Mouse (Mus musculus) ES-Bruce4 (cell line): ENCODE measurements around the gene Tmem246. TPM values are rescaled to one million over a fixed set of nuclear protein-coding genes. Genes with fewer than 3 reads are reported as not detected.

Experiments used
- H3K27ac ChIP-seq: 2 replicates; pipeline ENCODE4 v1.5.1; 2012; ENCODE audit warnings: low read length, inconsistent platforms; ENCODE audit not compliant: insufficient read depth
- H3K27me3 ChIP-seq: 2 replicates; pipeline ENCODE4 v1.6.1; 2012; ENCODE audit warnings: mild to moderate bottlenecking, low read length, inconsistent platforms; ENCODE audit not compliant: control insufficient read depth, poor library complexity, insufficient read depth, severe bottlenecking
- H3K36me3 ChIP-seq: 2 replicates; pipeline ENCODE4 v1.6.1; 2012; ENCODE audit warnings: inconsistent platforms, mild to moderate bottlenecking, low read length, moderate library complexity; ENCODE audit not compliant: control insufficient read depth, poor library complexity, insufficient read depth, severe bottlenecking
- H3K4me1 ChIP-seq: one replicate; pipeline ENCODE4 v1.8.1; 2011; ENCODE audit warnings: low read length; ENCODE audit not compliant: control insufficient read depth, insufficient read depth
- H3K4me3 ChIP-seq: 2 replicates; pipeline ENCODE4 v1.5.1; 2011; ENCODE audit warnings: low read depth, mild to moderate bottlenecking, low read length
- H3K9ac ChIP-seq: 2 replicates; pipeline ENCODE4 v1.6.1; 2012; ENCODE audit warnings: low read depth, mild to moderate bottlenecking, inconsistent platforms; ENCODE audit not compliant: poor library complexity, severe bottlenecking
- H3K9me3 ChIP-seq: replicated peaks from 2 replicates; pipeline ENCODE4 v1.6.1; 2012; ENCODE audit warnings: mild to moderate bottlenecking, low read length, inconsistent platforms; ENCODE audit not compliant: control insufficient read depth, poor library complexity, insufficient read depth, severe bottlenecking
- CTCF ChIP-seq: IDR thresholded peaks from one replicate; pipeline ENCODE4 v1.8.1; 2011; ENCODE audit warnings: low read depth, low read length
- EP300 ChIP-seq: IDR thresholded peaks from 2 replicates; pipeline ENCODE4 v1.6.1; 2011; ENCODE audit warnings: low read depth, low read length; ENCODE audit not compliant: insufficient read depth
- POLR2A ChIP-seq: IDR thresholded peaks from one replicate; pipeline ENCODE4 v1.8.1; 2011; ENCODE audit warnings: low read length; ENCODE audit not compliant: insufficient read depth
- polyA plus RNA-seq: library from polyadenylated mRNA; stranded (reverse); fragments of >200 nt; gene quantifications from 2 replicates; pipeline ENCODE4 v1.2.4, GENCODE M21; 2011; ENCODE audit warnings: low read depth; ENCODE audit not compliant: missing spikeins, insufficient read depth, insufficient read length

Tmem246 gene
- polyA plus RNA-seq, 1 experiment = 5.9 TPM

GRCm38 (mm10) chr4:49604616-49605015 lies 6.9 kb upstream of the Tmem246 start:
- no peak overlapping the region for H3K4me3 ChIP-seq
- H3K9ac ChIP-seq = no peak overlapping the region
- no peak for TF ChIP-seq POLR2A
- no peak for TF ChIP-seq CTCF
- no peak for TF ChIP-seq EP300
- H3K27me3 ChIP-seq = no peaks in the 10 kb centered on the region; the same call in 1 of the 2 replicates
- no peak overlapping the region for H3K27ac ChIP-seq
- no peaks in the 10 kb centered on the region for H3K36me3 ChIP-seq
- no peaks in the 10 kb centered on the region for H3K9me3 ChIP-seq
- no peaks in the 10 kb centered on the region for H3K4me1 ChIP-seq

- no peak for TF ChIP-seq CTCF
- no peak for TF ChIP-seq EP300
- TF ChIP-seq POLR2A = no peak
Measured at GRCm38 (mm10) chr4:49604016-49604546, 6.4 kb upstream of the Tmem246 start.

GRCm38 (mm10) chr4:49603161-49603560 lies 5.5 kb upstream of the Tmem246 start:
- Histone ChIP-seq H3K9me3 (no peaks in the 10 kb centered on the region), H3K4me1 (no peaks in the 10 kb centered on the region), H3K9ac (no peak overlapping the region), H3K27ac (no peak overlapping the region), H3K27me3 (no peaks in the 10 kb centered on the region; the same call in 1 of the 2 replicates), H3K36me3 (no peaks in the 10 kb centered on the region), H3K4me3 (no peak overlapping the region)
- TF ChIP-seq EP300 (no peak), POLR2A (no peak), CTCF (no peak)

More at GRCm38 (mm10) chr4:49604016-49604546, 6.4 kb upstream of the Tmem246 start:
- Histone ChIP-seq H3K9ac (no peak overlapping the region), H3K4me1 (no peaks in the 10 kb centered on the region), H3K36me3 (no peaks in the 10 kb centered on the region), H3K4me3 (no peak overlapping the region), H3K27ac (no peak overlapping the region), H3K9me3 (no peaks in the 10 kb centered on the region), H3K27me3 (no peaks in the 10 kb centered on the region; the same call in 1 of the 2 replicates)

- no peaks in the 10 kb centered on the region for H3K36me3 ChIP-seq
- no peak for TF ChIP-seq POLR2A
- no peak for TF ChIP-seq EP300
- TF ChIP-seq CTCF = no peak
- peaks cover 2% of the 10 kb centered on the region for H3K27me3 ChIP-seq
- peak overlapping the region; percentile 90 for H3K4me3 ChIP-seq
- no peaks in the 10 kb centered on the region for H3K4me1 ChIP-seq
- H3K9me3 ChIP-seq = no peaks in the 10 kb centered on the region
- H3K9ac ChIP-seq = peak overlapping the region; percentile 45
- no peak overlapping the region for H3K27ac ChIP-seq
Measured at GRCm38 (mm10) chr4:49596846-49597182, 862 bp downstream of the Tmem246 start.

GRCm38 (mm10) chr4:49590152-49590551 lies 7.5 kb downstream of the Tmem246 start:
- no peak overlapping the region for H3K27ac ChIP-seq
- TF ChIP-seq CTCF (no peak), POLR2A (no peak), EP300 (no peak)
- H3K9ac ChIP-seq = no peak overlapping the region
- no peaks in the 10 kb centered on the region for H3K36me3 ChIP-seq
- H3K9me3 ChIP-seq = no peaks in the 10 kb centered on the region
- H3K27me3 ChIP-seq = peaks cover 2% of the 10 kb centered on the region
- H3K4me3 ChIP-seq = no peak overlapping the region
- H3K4me1 ChIP-seq = no peaks in the 10 kb centered on the region

- TF ChIP-seq CTCF (no peak), EP300 (no peak), POLR2A (no peak)
- Histone ChIP-seq H3K36me3 (no peaks in the 10 kb centered on the region), H3K4me1 (no peaks in the 10 kb centered on the region), H3K4me3 (no peak overlapping the region), H3K9me3 (no peaks in the 10 kb centered on the region), H3K9ac (no peak overlapping the region), H3K27me3 (no peaks in the 10 kb centered on the region), H3K27ac (no peak overlapping the region)
Measured at GRCm38 (mm10) chr4:49586811-49587210, 10.9 kb downstream of the Tmem246 start.
